Mouse (Mus musculus) NIH3T3 (cell line): ENCODE data around the gene Ppp1r12b.

ENCODE experiments used
- DNase-seq: peaks from one replicate; pipeline ENCODE4 v3.0.0-alpha.2; 2012; ENCODE audit warnings: low read depth

The Ppp1r12b gene

GRCm38 (mm10) chr1:134940863-134941262 is 14.9 kb downstream of the Ppp1r12b start:
- no peak for DNase-seq

DNA sequence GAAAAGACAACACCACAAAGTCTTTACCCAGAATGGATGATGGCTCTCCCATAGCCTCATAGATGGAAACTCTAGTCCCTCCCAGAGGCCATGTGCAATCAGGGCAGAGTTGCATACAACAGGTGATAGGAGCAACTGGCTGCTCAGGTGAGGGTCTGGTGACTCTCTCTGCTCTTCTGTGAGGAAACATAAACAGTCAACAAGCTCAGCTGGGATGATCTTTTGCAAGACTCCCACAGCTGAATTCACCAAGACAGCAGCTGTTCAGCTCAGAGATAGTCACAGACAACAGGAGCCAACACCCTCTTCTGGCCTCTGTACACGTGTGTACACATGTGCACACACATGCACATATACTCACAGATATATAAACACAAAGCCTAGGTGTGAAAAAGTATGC is 17.5 kb downstream of the Ppp1r12b start:
- DNase-seq: no peak

DNA sequence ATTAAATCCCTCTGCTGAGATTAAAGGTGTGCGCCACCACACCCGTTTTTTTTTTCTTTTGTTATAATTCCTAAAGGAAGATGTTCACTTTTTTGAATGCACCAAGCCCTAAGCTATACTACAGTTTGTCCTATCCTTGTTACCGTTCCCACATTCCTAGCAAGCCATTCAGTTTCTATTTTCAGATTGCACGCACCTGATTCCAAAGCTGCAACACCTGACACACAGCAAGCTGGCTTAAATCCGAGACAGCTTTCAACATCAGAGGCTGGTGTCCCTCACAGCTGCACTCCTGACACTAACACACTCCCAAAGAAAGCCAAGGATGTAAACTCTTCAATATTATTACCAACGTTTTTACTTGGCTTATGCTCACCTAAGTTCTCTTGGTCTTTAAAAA is 19.4 kb downstream of the Ppp1r12b start:
- no peak for DNase-seq

- no peak for DNase-seq
Measured at GRCm38 (mm10) chr1:134932431-134932830, 23.3 kb downstream of the Ppp1r12b start.

DNA sequence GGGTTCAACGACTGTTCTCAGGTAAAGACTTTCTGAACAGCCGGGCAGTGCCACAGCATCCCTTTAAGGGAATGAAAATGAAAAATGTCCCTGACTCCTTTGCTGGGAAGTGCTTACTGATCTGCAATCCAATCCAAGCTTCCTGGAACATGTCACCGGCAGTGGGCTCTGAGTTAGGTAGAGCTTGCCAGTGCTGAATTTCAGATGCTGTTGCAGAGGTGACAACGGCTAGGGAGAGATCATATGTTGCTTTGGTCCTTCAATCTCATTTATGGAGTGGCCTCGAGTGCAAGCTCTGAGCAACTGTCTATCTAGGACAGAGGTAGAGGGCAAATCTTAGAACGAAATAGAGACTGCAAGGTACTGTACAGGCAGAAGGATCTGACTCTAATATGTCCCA is 36.7 kb downstream of the Ppp1r12b start:
- DNase-seq: no peak

- DNase-seq: no peak
Measured at GRCm38 (mm10) chr1:134915421-134915820, 40.3 kb downstream of the Ppp1r12b start.

GRCm38 (mm10) chr1:134913535-134913934 is 42.2 kb downstream of the Ppp1r12b start:
- DNase-seq: peak; percentile 61

DNA sequence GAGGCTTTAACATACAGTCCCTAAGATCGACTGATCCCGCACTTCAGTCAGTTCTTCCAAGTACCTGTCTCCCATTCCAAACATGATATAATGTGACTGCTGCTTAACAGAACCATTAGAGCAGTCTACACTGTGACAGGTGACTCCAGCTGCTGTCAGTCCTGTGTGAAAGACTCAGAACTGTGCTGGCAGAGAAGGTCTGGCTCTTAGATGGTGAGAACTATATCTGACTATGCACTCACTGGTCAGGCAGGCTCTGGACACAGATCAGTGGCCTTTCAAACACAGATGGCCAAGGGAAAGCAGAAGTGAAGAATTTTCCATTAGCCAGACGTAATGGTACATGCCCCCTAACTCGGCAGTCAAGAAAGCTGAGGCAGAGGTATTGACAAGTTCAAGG is 43.9 kb downstream of the Ppp1r12b start:
- DNase-seq: no peak

DNA sequence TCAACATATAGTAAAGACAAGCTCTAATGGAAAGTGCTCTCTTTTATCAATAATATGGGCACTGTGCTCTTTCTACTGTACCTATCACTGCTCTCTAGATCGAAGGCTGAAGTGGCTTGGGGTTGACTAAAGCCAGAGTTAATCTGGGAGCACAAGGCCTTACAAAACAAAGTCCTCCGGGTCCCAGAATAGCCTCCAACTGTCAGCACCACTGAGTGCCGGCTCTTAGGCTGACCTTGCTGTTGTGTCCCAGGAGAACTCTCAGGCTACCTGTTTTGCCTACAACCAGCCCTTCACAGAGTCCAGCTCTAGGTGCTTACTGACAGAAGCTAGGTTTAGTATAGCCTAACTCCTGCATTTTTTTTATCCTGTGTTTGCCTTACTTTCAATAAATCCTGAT is 45.7 kb downstream of the Ppp1r12b start:
- DNase-seq: no peak

- DNase-seq: peak; percentile 78
Measured at GRCm38 (mm10) chr1:134909442-134909841, 46.3 kb downstream of the Ppp1r12b start.

GRCm38 (mm10) chr1:134902051-134902619 is 53.6 kb downstream of the Ppp1r12b start:
- DNase-seq: peak; percentile 75

- no peak for DNase-seq
Measured at GRCm38 (mm10) chr1:134896008-134896407, 59.7 kb downstream of the Ppp1r12b start.

GRCm38 (mm10) chr1:134894803-134895202 is 60.9 kb downstream of the Ppp1r12b start:
- no peak for DNase-seq

- DNase-seq: no peak
Measured at GRCm38 (mm10) chr1:134891916-134892315, 63.8 kb downstream of the Ppp1r12b start.

GRCm38 (mm10) chr1:134889629-134890028 is 66.1 kb downstream of the Ppp1r12b start:
- DNase-seq: no peak

- no peak for DNase-seq
Measured at GRCm38 (mm10) chr1:134875800-134876199, 79.9 kb downstream of the Ppp1r12b start.

DNA sequence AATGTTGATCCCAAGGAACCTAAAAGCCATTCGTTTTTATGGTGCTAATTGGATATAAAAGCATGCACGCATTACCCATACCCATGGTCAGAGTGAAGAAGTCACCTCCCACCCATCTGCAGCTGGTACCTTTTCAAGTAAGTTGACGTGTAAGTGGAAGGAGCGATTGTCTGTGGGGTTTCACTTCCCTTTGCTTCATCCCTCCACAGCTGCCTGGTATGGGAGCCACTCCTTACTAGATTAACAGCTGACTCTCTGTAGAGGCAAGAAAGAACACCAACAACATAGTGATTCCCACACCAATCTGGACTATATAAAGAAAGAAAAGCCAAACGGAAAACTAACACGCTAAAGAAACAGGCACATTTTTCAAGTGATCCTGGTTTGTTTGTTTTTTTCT is 83.1 kb downstream of the Ppp1r12b start:
- no peak for DNase-seq

GRCm38 (mm10) chr1:134866426-134866825 is 89.3 kb downstream of the Ppp1r12b start:
- no peak for DNase-seq

DNA sequence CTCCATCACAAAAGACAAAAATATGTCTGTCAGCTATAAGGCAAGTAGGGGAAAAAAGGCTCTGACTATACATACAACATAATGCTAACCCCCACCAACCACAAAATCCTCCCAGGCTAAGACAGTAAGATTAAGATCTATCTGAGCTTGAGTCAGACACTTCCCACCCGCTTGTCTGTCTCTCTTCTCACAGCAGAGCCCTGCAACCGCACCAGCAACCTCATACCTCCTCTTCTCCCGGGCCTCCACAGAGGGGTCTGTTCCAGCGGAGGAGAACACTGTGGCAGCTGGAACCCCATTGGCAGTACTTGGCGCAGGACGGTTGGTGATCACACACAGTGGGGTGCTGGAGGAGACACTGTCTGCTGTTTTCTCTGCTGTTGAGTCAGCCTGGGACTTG is 90.2 kb downstream of the Ppp1r12b start:
- no peak for DNase-seq

- no peak for DNase-seq
Measured at GRCm38 (mm10) chr1:134860538-134860937, 95.2 kb downstream of the Ppp1r12b start.

GRCm38 (mm10) chr1:134858344-134859053 is 97.2 kb downstream of the Ppp1r12b start:
- DNase-seq: peak; percentile 41

GRCm38 (mm10) chr1:134854325-134854982 is 101.3 kb downstream of the Ppp1r12b start:
- DNase-seq: peak; percentile 88

GRCm38 (mm10) chr1:134852797-134853196 is 102.9 kb downstream of the Ppp1r12b start:
- no peak for DNase-seq
